Mouse (Mus musculus): ENCODE data around the gene Hephl1. TPM values are rescaled to one million over a fixed set of nuclear protein-coding genes. Genes with fewer than 3 reads are reported as not detected.

Gene Hephl1
- polyA plus RNA-seq, 2 experiments = 0.08 to 0.19 TPM

DNA sequence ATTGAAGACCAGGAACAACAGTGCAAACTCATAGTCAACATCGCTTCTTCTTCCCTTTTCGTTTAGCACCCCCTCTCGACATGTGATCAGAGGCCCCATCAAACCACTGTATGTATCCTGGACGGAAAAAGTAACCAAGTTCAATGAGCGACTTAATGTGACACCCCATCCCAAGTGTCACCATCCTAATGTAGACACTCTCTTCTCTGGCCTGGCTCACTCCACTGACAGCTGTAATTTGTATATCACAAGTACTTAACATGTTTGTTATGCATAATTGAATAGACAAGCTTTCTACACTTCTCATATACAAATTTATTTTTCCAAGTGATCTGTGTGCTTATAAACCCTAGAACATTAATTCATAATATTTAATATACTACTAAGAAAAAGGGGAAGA is 51.1 kb downstream of the Hephl1 start:
- no peak overlapping the region for H3K9ac ChIP-seq (ENCODE audit: low read depth, low read length, severe bottlenecking)
- H3K9me3 ChIP-seq (ENCODE audit: control insufficient read depth, low read length) = no peaks in the 10 kb centered on the region
- no peaks in the 10 kb centered on the region for H3K4me1 ChIP-seq (ENCODE audit: control insufficient read depth, insufficient read depth, low read length)
- no peak for TF ChIP-seq POLR2A (IDR thresholded peaks at IDR 0.05; ENCODE audit: borderline replicate concordance, extremely low read depth, insufficient read depth, insufficient read length)
- no peak overlapping the region for H3K4me2 ChIP-seq (replicated peaks; ENCODE audit: low read depth, low read length, severe bottlenecking)
- no peak for DNase-seq (ENCODE audit: low spot score)
- ATAC-seq (ENCODE audit: low FRiP score, low read depth) = no peak
- 85% methylated on average over 5 of the region's 5 CpGs for WGBS
- H3K4me3 ChIP-seq (replicated peaks; ENCODE audit: low read length) = no peak overlapping the region
- no peaks in the 10 kb centered on the region for H3K27me3 ChIP-seq (ENCODE audit: control insufficient read depth, insufficient read depth, low read length)
- H3K36me3 ChIP-seq (ENCODE audit: control insufficient read depth, insufficient read depth, low read length) = no peaks in the 10 kb centered on the region
- H3K27ac ChIP-seq (replicated peaks; ENCODE audit: low read depth, low read length) = no peak overlapping the region

DNA sequence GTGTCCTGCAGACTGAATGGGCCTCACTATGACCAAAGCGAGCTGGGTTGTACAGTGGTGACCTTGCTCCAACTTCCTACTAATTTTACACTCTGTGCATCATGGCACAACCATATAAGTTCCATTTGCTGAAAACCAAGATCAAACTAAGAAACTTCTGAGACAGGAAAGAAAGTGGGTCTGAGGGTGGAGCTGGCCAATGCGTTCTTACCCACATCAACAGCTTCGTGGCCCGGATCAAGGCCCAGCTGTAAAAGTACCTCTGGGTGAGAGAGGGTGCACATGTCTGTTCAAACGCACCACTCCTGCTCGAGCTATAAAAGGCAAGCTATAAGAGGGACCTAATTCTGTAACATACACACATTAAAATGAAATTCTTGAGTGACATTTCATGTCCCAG is 51.9 kb downstream of the Hephl1 start:
- Histone ChIP-seq H3K9ac (ENCODE audit: low read depth, low read length, severe bottlenecking) (no peak overlapping the region), H3K4me3 (replicated peaks; ENCODE audit: low read length) (no peak overlapping the region), H3K9me3 (ENCODE audit: control insufficient read depth, low read length) (no peaks in the 10 kb centered on the region), H3K27ac (replicated peaks; ENCODE audit: low read depth, low read length) (no peak overlapping the region), H3K4me1 (ENCODE audit: control insufficient read depth, insufficient read depth, low read length) (no peaks in the 10 kb centered on the region), H3K4me2 (replicated peaks; ENCODE audit: low read depth, low read length, severe bottlenecking) (no peak overlapping the region), H3K36me3 (ENCODE audit: control insufficient read depth, insufficient read depth, low read length) (no peaks in the 10 kb centered on the region), H3K27me3 (ENCODE audit: control insufficient read depth, insufficient read depth, low read length) (no peaks in the 10 kb centered on the region)
- ATAC-seq (ENCODE audit: low FRiP score, low read depth) (no peak), DNase-seq (ENCODE audit: low spot score) (no peak)
- 73% methylated on average over 6 of the region's 6 CpGs for WGBS
- no peak for TF ChIP-seq POLR2A (IDR thresholded peaks at IDR 0.05; ENCODE audit: borderline replicate concordance, extremely low read depth, insufficient read depth, insufficient read length)

DNA sequence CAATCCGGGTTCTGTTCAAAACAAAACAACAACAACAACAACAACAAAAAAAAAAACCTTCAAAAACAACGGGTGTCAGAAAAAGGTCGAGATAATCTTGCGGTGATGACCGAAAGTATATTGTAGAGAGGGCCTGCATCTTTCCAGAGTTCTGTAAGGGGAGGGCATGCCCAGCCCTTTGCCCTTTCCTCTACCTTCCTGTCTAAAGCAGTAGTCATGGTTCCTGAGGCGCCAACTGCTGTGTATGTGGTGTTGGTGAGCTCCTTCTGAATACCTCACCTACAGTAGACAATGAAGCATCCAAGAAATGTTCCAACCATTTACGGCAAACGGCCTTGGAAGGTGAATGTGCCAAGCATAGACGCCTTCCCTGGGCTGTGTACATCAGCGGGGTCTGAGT is 66.2 kb downstream of the Hephl1 start:
- no peak for DNase-seq (ENCODE audit: low spot score)
- Histone ChIP-seq H3K27me3 (ENCODE audit: control insufficient read depth, insufficient read depth, low read length) (no peaks in the 10 kb centered on the region), H3K4me3 (replicated peaks; ENCODE audit: low read length) (peak overlapping the region; percentile 91), H3K27ac (replicated peaks; ENCODE audit: low read depth, low read length) (peak overlapping the region; percentile 85; the same call in 1 of the 2 replicates), H3K9me3 (ENCODE audit: control insufficient read depth, low read length) (no peaks in the 10 kb centered on the region), H3K4me2 (replicated peaks; ENCODE audit: low read depth, low read length, severe bottlenecking) (peak overlapping the region; percentile 79), H3K36me3 (ENCODE audit: control insufficient read depth, insufficient read depth, low read length) (no peaks in the 10 kb centered on the region), H3K4me1 (ENCODE audit: control insufficient read depth, insufficient read depth, low read length) (peaks cover 13% of the 10 kb centered on the region), H3K9ac (ENCODE audit: low read depth, low read length, severe bottlenecking) (peak overlapping the region; percentile 89)
- no peak for TF ChIP-seq POLR2A (IDR thresholded peaks at IDR 0.05; ENCODE audit: borderline replicate concordance, extremely low read depth, insufficient read depth, insufficient read length)
- WGBS = 43% methylated on average over 10 of the region's 10 CpGs
- no peak for ATAC-seq (ENCODE audit: low FRiP score, low read depth)

DNA sequence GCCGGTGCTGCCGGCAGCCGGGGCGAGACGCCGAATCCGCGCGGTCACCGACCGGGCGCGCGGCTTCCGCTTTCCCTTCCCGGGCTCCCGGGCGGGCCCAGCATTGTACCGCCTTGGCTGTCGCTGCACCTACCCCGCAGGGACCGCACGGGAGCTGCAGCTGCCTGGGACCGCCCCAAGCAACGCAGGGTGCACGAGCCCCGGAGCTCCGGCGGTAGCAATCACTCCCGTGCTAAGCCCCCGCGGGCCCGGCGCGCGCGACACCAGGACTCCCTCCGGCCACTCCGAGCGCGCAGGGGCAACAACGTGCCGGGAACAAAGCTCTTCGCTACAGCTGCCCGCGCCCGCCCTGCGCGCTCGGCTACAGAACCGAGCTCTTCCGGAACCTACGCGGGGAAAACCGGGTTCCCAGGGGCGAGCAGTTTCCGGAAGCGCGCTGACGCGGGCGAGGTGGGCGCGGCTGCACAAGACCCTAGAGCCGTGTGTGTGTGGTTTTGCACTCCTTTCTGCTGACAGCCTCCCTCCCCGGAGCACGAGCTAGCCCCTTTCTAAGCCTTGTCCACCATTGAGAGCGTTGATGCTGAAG is 66.7 kb downstream of the Hephl1 start, which contains the start of gene Panx1:
Panx1 (minus strand) TSS at position 395 of the 586 bp plus-strand sequence.
- Histone ChIP-seq H3K27me3 (ENCODE audit: control insufficient read depth, insufficient read depth, low read length) (no peaks in the 10 kb centered on the region), H3K4me3 (replicated peaks; ENCODE audit: low read length) (peak within 1 kb of the TSS; percentile 91), H3K9me3 (ENCODE audit: control insufficient read depth, low read length) (no peaks in the 10 kb centered on the region), H3K9ac (ENCODE audit: low read depth, low read length, severe bottlenecking) (peak within 1 kb of the TSS; percentile 89), H3K27ac (replicated peaks; ENCODE audit: low read depth, low read length) (peak within 1 kb of the TSS; percentile 85), H3K36me3 (ENCODE audit: control insufficient read depth, insufficient read depth, low read length) (no peaks in the 10 kb centered on the region), H3K4me1 (ENCODE audit: control insufficient read depth, insufficient read depth, low read length) (peaks cover 13% of the 10 kb centered on the region), H3K4me2 (replicated peaks; ENCODE audit: low read depth, low read length, severe bottlenecking) (peak within 1 kb of the TSS; percentile 79)
- ATAC-seq (ENCODE audit: low FRiP score, low read depth) (peak; percentile 91), DNase-seq (ENCODE audit: low spot score) (peak; percentile 72)
- WGBS = under 1% methylated on average over 60 of the region's 68 CpGs
- 0 out of 2 replicates have a peak, but pooled peaks have one; percentile 54 for TF ChIP-seq POLR2A (IDR thresholded peaks at IDR 0.05; ENCODE audit: borderline replicate concordance, extremely low read depth, insufficient read depth, insufficient read length)

DNA sequence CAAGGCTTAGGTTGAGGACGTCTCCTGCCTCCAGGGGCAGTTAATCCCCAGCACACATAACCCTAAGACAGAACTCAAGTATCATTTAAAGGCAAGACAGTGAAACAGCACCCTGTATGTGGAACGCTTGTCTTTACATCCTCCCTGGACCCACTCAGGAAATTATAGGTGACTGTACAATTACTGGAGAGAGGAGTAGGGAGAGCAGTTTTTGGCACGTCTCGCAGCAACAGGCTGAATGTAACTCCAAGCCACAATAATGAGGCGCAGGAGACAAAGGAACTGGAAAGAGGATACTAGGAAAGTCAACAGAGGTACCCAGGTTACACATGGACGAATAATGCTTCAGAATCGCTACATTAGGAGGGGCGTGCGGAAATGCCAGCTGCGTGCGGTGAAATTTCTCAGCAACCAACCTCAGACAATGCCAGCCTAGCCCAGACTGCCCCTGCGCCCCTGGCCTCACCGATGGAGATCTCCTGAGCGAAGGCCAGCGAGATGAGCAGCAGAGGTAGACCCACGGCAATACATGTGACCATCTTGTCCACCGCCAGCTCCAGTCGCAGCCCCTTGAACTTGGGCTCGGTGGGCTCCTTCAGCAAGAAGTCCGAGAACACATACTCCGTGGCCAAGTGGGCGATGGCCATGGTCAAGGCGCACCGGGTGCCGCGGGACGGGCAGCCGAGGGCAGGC is 67.4 kb downstream of the Hephl1 start:
- DNase-seq (ENCODE audit: low spot score) (no peak), ATAC-seq (ENCODE audit: low FRiP score, low read depth) (peak; percentile 6)
- Histone ChIP-seq H3K4me3 (replicated peaks; ENCODE audit: low read length) (peak overlapping the region; percentile 91), H3K9me3 (ENCODE audit: control insufficient read depth, low read length) (no peaks in the 10 kb centered on the region), H3K4me2 (replicated peaks; ENCODE audit: low read depth, low read length, severe bottlenecking) (peak overlapping the region; percentile 79), H3K36me3 (ENCODE audit: control insufficient read depth, insufficient read depth, low read length) (no peaks in the 10 kb centered on the region), H3K27ac (replicated peaks; ENCODE audit: low read depth, low read length) (peak overlapping the region; percentile 85), H3K4me1 (ENCODE audit: control insufficient read depth, insufficient read depth, low read length) (peaks cover 13% of the 10 kb centered on the region), H3K27me3 (ENCODE audit: control insufficient read depth, insufficient read depth, low read length) (no peaks in the 10 kb centered on the region), H3K9ac (ENCODE audit: low read depth, low read length, severe bottlenecking) (peak overlapping the region; percentile 89)
- WGBS = under 1% methylated on average over 27 of the region's 28 CpGs
- no peak for TF ChIP-seq POLR2A (IDR thresholded peaks at IDR 0.05; ENCODE audit: borderline replicate concordance, extremely low read depth, insufficient read depth, insufficient read length)
